Mouse (Mus musculus): ENCODE measurements around the gene Gsta4.

DNA sequence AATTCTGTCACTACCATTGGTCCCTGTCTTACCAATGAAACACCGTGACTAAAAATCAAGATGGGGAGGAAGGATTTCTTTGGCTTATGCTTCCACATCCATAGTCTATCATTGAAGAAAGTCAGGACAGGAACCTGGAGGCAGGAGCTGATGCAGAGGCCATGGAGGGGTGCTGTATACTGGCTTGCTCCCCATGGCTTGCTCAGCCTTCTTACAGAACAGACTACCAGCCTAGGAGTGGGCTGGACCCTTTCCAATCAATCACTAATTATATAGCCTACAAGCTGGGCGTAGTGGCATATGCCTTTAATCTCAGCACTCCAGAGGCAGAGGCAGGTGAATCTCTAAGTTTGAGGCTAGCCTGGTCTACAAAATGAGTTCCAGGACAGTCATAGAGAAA is 28.2 kb downstream of the Gsta4 start:
- TF ChIP-seq TAL1 (IDR thresholded peaks at IDR 0.05; ENCODE audit: low read length) (no peak), GATA1 (IDR thresholded peaks at IDR 0.05; ENCODE audit: low read length) (no peak)
